Mouse (Mus musculus) embryonic fibroblast, embryonic 13.5 days (primary cell): ENCODE measurements around the gene Kcnh7.

Experiments used
- CTCF ChIP-seq: IDR thresholded peaks from 2 replicates; pipeline ENCODE4 v1.5.1; 2011; ENCODE audit warnings: mild to moderate bottlenecking, control low read depth, low read length, moderate library complexity, borderline replicate concordance; ENCODE audit not compliant: insufficient read depth
- POLR2A ChIP-seq: IDR thresholded peaks from 2 replicates; pipeline ENCODE4 v1.6.1; 2011; ENCODE audit warnings: low read depth, mild to moderate bottlenecking, control low read depth, low read length, moderate library complexity

- TF ChIP-seq POLR2A: no peak
- TF ChIP-seq CTCF: no peak
These were observed 186.4 kb downstream of the Kcnh7 start for GRCm38 (mm10) chr2:62997692-62998091.
